Mouse (Mus musculus): ENCODE data around the gene Zfp592.
"Not testable (repeated sequence)": the region's sequence is repeated elsewhere in the genome, so short reads cannot be mapped to it uniquely, and the experiment has no call there.

Zfp592 gene

DNA sequence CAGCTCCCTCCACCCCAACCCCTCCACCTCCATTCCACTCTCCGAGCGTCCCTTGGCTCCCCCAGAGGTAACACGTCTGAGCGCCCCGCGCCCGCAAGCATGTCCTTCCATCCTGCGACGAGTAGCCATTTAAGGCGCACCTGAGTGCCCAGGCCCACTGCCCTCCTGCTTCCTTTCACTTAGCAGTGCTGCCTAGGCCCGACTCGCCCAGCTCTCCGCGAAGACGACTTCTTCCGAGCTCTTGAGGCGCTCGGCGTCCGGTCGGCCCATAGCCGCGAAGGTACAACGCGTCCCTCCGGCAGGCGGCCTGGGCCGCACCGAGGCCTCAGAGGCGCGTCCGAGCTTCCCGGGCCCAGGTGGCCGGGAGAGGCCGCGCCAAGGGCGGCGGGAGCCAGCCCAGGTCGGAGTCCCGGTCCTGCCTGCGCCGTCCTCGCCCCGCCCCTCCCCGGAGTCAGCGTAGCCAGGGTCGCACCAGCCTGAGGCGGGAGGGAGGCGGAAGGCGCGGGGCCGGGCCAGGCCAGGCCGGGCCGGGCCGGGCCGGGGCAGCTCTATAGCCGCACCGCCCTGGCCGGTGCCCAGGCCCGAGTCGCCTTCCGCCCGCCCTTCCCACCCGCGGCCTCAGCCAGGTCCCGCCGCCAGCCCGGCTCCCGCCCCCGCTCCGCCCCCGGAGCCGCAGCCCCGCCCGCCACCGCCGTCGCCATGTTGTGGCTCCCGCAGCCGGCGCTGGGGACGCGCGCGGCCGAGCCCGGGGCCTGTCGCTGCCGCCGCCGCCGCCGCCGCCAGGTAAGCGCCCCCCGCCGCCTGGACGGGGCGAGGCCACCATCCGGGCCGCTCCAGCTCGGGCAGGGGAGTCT, at the start of gene Zfp592:
TSS of gene Zfp592 (plus strand) at position 702 of the 854 bp plus-strand sequence.
- peak; percentile 56 to 65 for DNase-seq

DNA sequence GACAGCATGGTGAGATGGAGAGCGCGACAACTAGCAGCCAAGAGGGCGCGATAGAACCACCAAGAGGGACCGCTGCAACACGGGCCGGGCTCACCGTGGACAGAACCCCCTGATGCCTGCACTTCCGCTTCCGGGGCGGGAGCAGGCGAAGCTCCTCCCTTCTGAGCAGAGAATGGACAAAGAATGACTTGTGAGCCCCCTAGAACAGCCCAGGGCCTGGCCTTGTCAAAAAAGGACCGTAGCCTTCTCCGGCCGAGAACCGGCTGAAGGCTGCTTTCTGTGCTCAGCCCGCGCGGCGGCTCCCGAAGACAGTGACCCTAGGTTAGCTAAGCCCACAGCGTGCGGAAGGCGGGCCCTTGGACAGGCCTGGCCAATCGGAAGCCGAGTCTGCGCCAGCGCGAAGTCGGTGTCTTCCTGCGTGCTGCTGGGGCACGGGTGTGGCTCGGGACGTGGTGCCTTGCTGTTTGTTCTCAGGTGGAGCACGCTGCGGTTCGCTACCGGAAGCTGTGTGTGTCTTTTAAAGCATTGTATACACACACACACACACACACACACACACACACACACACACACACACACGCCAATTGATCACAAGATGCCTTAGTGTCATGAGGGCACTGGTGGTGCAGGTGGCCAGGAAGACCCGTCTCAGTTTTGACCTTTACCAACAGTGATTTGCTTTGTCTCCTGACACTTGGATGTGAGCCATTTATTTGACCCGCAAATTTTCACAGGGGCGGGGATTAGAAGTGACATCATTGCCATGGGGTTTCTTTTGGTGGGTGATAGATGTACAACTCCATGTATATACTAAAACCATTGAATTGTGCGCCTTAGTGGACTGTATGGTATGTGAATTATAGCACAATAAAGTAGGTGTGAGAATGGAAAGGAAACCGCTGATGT, 45.8 kb upstream of the Zfp592 start, which contains the start of gene Sec11a:
TSS of gene Sec11a (minus strand) at position 336 of the 906 bp plus-strand sequence.
- peak; percentile 91 to 93 for DNase-seq

DNA sequence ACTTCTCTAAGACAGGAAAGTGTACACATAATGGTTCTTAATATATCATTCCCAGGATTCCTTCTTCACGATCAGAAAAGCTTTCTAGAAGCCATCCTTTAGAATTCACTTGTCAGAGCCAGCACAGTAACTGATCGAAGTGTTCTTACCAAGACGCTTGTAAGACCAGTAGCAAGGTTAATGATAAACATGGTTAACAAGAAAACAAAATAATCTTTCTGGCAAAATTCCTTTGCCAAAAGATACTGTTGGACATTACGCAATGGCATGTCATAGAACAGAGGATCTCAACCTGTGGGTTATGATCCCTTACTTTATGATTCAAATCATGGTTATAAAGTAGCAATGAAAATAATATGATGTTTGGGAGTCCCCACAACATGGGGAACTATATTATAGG, 42.0 kb upstream of the Zfp592 start:
- no peak for DNase-seq

DNA sequence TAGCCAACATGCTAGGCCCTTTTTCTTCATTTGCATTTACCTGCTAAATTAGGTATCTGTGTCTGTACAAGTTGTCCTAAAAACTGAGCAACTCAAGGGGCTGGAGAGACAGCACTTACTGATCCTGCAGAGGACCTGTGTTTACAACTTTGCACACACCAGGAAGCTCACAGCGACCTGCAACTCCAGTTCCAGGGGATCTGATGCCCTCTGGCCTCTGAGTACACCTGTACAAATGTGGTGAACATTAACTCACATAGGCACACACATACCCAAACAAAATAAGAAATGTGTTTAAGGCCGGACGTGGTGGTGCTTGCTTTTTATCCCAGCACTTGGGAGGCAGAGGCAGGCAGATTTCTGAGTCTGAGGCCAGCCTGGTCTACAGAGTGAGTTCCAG, 41.3 kb upstream of the Zfp592 start:
- DNase-seq = no peak

DNA sequence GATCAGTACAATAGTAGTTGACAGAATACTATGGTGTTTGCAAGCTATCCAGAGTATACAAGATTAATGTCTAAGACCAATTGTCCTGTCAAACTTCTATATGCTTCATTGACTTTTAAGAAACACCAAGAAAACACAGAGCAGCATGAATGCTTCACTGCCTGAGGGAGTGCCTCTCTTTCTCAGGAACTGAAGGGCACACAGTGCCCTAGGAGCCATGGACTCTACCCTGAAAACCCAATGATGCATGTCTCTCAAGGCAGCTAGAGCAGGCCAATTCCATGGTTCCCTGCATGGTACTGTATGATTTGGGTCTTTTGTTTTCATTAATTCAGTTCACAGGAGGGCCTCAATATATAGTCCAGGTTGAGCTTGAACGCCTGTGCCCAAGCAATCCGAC, 39.2 kb upstream of the Zfp592 start:
- DNase-seq = no peak

DNA sequence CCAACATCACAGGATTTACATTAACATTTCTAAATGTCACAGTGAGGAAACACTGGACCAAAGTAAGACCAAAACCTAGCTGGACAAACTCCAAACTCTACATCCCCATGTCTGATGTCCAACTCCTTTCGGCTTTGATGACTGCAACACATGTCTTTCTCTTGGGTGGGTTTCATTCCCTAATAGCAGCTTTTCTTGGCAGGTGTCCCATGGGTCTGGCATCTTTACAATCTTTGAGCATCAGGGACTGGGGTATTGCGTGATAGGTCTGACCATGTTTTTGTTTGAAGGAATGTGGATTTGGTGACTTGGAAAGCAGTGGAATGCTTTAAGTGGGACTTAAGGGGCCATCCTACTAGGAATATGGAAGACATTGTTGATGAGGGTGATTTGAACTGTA, 36.6 kb upstream of the Zfp592 start:
- no peak for DNase-seq

DNA sequence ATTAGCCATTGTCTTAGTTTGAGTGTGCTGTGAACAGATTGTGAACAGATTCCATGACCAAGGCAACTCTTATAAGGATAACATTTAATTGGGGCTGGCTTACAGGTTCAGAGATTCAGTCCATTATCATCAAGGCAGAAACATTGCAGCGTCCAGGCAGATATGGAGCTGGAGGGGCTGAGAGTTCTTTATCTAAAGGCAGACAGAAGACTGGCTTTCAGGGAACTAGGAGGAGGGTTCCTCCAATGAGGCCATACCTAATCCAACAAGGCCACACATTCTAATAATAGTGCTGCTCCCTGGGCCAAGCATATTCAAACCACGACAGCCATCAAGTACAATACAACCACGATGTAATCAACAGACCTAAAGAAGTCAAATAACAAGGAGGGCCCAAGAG, 34.5 kb upstream of the Zfp592 start:
- DNase-seq = no peak

DNA sequence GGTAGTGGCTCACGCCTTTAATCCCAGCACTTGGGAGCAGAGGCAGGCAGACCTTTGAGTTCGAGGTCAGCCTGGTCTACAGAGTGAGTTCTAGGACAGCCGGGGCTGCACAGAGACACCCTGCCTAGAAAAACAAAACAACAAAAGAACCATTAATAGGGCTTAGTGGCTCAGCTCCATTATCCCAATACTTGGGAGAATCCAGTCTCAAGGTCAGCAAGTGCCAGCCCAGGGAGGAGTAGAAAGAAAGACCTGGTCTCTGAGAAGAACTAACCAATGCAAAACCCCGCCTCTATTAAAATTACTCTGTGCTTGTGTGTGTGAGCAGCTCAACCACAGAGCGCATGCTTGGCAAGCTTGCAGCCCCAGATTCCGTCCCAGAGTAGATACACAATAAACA, 30.7 kb upstream of the Zfp592 start:
- DNase-seq = no peak

DNA sequence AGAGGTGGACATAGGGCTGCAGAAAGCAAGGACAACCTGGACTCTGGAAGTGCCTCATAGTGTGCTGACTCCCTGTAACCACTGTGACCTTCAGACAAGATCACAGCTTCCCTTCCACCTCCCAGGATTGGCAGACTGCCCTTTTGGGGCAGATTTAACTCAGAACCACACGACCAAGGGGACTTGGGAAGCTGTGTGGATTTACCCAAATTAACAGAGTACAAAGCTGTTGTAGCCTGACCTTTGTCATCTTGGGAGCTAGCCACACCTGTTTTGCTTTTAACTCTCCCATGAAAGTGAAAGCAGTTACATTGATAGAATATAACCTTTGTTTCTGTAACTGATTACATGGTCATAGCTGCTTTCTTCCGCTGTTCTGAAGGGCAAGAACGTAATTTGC, 22.6 kb upstream of the Zfp592 start:
- DNase-seq = no peak

DNA sequence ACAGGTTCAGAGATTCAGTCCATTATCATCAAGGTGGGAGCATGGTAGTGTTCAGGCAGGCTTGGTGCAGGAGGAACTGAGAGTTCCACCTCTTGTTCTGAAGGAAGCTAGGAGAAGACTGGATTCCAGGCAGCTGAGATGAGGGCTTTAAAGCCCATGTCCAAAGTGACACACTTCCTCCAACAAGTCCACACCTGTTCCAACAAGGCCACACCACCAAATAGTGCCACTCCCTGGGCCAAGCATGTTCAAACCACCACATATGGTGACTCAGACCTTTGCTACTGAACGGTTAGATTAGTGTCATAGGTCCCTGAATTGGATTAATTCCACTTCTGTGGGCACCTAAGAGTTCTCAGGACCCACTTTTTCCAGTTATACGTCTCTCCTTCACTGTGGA, 22.1 kb upstream of the Zfp592 start:
- no peak for DNase-seq

DNA sequence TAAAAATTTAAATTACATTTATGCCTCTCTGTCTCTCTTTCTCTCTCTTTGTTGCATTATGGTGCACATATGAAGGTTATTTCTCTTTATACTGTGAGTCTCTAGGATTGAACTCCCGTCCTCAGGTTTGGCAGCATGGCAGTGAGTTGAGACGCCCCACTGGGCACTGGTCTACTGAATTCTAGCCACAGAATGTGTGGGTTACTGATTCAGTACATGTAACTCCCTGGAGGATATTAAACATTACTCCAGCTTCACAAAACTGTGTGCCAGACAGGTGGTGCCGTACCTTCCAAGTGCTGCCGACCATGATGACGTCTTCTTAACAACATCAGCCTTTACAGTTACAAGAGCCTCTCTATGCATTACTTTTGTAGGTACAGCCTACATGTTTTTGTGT, 21.4 kb upstream of the Zfp592 start:
- DNase-seq = no peak

DNA sequence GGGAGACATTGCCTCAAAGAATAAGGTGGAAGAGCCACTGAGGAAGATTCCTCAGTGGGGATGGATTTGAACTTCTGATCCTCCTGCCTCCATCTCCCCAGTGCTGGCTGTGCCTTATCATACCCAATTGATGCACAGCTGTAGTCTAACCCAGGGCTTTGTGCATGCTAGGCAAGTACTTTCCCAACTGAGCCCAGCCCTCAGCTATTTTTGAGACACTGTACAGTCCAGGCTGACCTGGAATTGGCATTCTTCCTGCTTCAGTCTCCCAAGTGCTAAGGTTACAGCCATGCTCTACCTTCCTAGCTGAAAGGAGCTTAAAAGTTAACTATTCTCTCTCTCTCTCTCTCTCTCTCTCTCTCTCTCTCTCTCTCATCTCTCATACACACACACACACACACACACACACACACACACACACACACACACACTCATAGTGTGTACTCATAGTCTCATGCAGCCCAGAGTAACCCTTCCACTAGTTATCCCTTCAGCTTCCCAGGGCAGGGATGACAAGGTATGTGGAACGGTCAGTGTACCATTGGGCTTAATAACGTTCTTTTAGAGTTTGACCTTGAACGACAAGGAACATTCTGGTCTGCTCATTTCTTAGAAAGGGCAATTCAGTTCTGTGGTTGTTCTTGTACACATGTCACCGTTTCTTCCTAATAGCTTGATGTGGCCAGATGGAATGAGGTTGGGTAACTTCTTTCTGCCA, 20.4 kb upstream of the Zfp592 start:
- not testable (repeated sequence) for DNase-seq

DNA sequence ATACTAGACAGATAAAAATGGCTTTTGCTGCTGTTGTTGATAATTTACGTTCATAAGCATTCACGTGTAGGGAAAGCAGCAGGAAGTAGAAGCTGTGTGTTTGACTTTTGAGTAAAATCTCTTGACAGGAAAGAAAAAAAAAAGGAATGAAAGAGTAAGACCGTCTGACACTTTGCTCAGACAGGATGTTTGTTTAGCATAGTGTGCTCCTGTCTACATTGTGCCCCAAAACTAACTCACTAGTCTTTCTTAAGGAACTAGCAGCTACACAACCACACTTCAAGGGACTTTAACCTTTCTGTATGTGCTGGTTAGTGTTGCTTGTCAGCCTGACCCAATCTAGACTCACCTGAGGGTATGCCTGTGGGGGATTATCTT, 19.9 kb upstream of the Zfp592 start:
- not testable (repeated sequence) for DNase-seq

DNA sequence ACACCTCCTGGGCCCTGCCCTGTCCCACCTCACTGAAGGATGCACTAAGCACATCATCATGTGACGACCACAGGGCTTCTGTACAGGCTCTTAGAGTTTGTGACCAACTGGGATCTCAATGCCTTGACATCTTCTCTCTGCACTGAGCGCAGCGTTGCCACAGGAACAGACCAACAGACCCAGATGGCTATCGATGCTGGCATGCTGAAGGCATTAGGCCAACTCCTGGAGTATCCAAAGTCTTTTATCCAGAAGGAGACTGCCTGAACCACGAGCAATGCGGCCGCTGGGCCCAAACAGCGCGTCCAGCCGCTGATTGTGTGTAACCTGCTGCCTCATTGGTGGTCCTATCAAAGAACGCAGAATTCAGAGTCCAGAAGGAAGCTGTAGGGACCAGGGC, 12.9 kb upstream of the Zfp592 start:
- no peak for DNase-seq

DNA sequence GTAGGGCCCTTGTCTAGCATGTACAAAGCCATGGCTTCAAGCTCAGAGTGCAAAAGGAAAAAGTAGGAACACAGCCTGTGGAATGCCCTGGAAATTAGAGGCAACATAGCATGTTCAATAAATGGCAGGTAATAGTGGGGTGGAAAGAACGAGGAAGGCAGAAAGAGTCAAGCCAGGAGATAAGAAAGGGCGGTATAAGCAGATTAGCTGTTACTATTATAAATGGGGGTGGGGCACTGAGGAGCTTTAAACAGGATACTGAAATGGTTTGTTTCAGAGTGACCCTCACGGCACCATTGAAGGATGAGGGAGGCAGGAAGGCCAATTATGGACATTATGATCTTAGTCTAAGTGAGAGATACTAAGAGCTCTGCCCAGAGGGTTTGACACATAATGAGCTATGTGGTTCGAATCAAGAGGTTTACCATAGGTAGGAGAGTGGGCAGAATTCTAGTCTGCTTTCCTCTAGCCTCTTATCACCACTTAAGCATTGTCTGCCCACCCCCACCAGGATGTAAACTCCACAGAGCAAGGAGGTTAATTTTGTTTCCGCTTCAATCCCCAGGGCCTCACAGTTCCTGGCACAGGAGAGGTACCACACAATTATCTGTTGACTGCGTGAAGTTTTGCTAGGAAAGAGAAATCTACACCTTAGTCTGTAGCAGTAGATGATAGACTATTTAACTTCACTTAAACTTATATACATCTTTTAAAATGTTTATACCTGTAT, 6.9 kb upstream of the Zfp592 start:
- no peak for DNase-seq

DNA sequence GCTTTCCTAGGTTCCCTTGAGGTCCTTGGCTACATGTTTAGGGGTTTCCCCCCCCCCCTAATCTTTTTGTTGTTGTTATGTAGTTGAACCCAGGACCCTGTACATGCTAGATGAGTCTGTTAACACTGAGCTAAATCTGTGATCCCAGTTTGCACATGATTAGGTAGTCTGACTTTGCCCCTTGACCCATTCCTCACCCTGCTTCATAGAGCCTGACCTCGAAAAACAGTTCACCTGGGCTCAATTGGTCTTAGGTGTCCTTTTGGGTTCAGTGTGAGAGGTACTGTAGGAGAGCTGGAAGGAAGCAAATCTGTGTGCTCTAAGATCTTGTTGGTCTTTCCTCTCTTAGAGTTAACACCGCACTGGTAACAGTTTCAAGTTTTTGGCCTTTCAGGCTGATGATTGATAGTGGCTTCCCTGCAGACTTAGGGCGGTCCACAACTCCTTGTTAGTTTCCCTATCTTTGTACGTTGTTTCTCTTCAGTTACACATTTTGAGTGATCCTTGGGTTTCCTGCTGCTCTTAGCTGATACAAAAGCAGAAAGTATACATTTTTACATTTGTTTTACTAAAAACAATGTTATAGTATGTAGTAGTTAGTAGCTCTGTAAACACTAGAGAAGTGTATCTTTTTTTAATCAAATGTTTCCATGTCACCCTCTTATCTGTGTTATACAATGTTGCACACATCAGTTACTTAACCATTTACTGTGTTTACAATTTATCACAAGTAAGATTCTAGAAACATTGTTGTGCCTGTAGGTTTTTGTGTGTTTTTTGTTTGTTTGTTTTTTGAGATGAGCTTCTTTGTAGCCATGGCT, 5.5 kb upstream of the Zfp592 start:
- no peak for DNase-seq

DNA sequence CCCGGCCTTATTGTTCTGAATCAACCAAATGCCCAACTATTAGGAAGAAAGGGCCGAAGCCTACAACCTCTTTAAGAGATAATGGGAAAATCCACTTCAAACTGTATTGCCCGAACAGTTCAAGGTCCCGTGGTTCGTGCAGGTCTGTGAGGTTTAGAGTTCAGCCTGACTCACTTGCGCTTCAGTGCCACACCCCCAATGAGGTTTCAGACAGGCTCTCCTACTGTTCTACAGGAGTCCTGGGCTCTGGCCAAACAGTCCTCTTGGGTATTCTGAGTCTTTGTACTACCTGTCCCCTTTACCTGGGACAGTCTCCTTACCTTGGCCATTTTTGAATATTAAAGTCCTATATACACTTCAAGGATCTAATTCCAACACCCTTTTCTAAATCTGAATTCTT, 3.2 kb upstream of the Zfp592 start:
- DNase-seq = no peak

DNA sequence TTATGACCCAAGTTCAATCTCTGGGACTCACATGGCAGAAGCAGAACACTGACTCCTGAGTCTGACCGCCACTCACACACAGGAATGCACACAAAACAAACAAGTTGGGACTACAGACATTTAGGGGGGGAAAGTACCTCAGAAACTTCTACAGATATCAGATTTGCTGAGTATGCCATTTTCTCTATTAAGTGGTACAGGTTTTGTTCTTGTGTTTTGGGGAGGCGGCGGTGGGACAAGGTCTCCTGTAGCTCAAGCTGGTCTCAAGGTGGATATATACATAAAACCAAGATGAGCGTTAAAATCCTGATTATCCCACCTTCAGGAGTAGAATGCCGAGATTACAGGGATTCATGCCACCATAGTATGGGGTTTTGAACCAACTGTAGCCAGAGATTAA, 1.9 kb upstream of the Zfp592 start:
- DNase-seq = no peak

DNA sequence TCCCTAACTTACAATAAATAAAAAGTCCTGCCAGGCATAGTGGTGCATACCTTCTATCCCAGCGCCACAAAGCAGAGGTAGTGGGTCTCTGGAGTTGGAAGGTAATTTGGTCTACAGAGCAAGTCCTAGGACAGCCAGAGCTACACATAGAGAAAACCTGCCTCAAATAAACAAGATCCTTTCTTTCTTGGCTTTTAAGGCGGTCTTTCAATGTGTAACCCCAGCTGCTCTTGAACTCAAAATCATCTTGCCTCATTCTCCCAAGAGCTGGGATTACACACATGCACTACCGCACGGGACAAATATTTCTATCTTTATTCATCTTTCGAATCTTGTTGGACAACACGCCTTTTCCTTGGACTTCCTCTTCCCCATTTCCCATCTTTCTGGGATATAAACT, 1.4 kb upstream of the Zfp592 start:
- DNase-seq = no peak

DNA sequence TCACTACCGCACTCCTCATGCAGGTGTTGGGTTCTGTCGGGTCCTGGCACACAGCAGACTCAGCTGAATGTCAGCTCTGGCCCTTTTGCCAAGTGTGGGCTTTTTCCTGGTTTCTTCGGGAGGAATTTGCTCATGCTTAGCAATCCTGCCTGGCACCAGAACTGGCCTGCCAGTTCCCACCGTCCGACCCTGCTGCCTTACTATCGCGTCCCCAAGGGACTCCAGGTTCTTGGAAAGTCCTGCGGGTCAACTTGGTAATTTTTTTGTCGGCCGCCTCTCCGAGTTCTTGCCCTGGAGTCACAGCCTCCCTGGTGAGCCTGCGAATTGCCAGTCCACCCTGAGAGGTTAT, 876 bp upstream of the Zfp592 start:
- peak in 1 of 2 experiments; percentile 8 for DNase-seq

DNA sequence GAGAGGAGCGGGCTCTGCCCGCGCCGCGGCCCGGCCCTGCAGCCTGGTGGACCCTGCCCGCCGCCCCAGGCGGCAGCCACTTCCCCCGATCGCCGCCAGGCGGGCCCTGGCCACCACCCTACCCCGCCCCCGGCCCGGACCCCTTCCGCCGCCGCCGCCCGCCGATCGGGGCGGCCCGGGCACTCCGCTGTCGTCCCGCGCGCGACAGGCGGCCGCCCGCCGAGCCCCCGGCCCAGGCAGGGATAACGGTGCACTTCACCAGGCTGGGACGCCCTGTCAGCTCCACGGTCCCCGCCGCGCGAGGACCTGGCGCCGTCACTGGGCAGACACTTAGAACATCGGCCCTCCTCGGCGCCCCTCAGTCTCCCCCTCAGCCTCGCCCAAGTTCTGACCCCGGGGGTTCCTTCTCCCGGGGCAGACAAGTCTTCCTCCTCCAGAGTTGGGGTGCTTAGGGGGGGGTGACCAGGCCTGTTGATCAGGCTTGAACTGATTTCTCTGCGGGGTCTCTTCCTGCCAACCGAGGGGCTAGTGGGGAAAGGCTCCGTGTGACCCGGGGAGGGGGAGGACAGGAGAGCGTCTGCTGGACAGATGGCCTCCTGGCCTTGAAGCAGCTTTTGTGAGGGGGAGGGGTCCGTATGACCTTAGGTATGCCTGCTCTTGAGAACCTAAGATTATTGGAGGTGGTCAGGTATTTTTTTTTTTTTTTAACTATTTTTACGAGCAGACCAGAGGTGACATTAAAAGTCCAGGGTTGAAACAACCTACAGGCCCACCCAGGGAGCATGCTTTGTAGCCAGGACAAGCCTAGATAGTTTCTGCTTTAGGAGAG, 567 bp downstream of the Zfp592 start:
- peak; percentile 52 to 55 for DNase-seq
